Mouse (Mus musculus): Measurements from ENCODE around the gene Atp2b1. TPM values are rescaled to one million over a fixed set of nuclear protein-coding genes. Genes with fewer than 3 reads are reported as not detected.

Gene Atp2b1
- polyA plus RNA-seq, 1 experiment = 9.3 TPM

- DNase-seq (ENCODE audit: low read depth in 1 of 2, low spot score in 2 of 2) = no peak
- WGBS = 83% methylated on average over 4 of the region's 4 CpGs
- no peak overlapping the region for H3K4me3 ChIP-seq (ENCODE audit: extremely low read depth, insufficient read depth, insufficient read length)
- no peak overlapping the region for H3K27ac ChIP-seq (ENCODE audit: insufficient read depth, low read length)
- no peaks in the 10 kb centered on the region for H3K36me3 ChIP-seq (ENCODE audit: control insufficient read depth, insufficient read depth, low read length)
- H3K27me3 ChIP-seq (ENCODE audit: control insufficient read depth, insufficient read depth, low read length) = no peaks in the 10 kb centered on the region
- no peak for TF ChIP-seq CTCF (IDR thresholded peaks at IDR 0.05; ENCODE audit: extremely low read depth, insufficient read depth, insufficient read length, insufficient replicate concordance)
- TF ChIP-seq POLR2A (IDR thresholded peaks at IDR 0.05; ENCODE audit: low read depth, low read length) = no peak
- peaks cover 7% of the 10 kb centered on the region; the same call in 1 of the 2 replicates for H3K4me1 ChIP-seq (ENCODE audit: control insufficient read depth, insufficient read depth, insufficient read length)
Observed at GRCm38 (mm10) chr10:98958752-98959151, 44.5 kb downstream of the Atp2b1 start.

- Histone ChIP-seq H3K4me3 (ENCODE audit: extremely low read depth, insufficient read depth, insufficient read length) (no peak overlapping the region), H3K27me3 (ENCODE audit: control insufficient read depth, insufficient read depth, low read length) (no peaks in the 10 kb centered on the region), H3K36me3 (ENCODE audit: control insufficient read depth, insufficient read depth, low read length) (no peaks in the 10 kb centered on the region), H3K27ac (ENCODE audit: insufficient read depth, low read length) (no peak overlapping the region), H3K4me1 (ENCODE audit: control insufficient read depth, insufficient read depth, insufficient read length) (peaks cover 4% of the 10 kb centered on the region; the same call in 1 of the 2 replicates)
- TF ChIP-seq CTCF (IDR thresholded peaks at IDR 0.05; ENCODE audit: extremely low read depth, insufficient read depth, insufficient read length, insufficient replicate concordance) (no peak), POLR2A (IDR thresholded peaks at IDR 0.05; ENCODE audit: low read depth, low read length) (no peak)
- 81% methylated on average over 6 of the region's 6 CpGs for WGBS
- DNase-seq (ENCODE audit: low read depth in 1 of 2, low spot score in 2 of 2) = no peak
Observed at GRCm38 (mm10) chr10:98959385-98959784, 45.2 kb downstream of the Atp2b1 start.

- Histone ChIP-seq H3K27me3 (ENCODE audit: control insufficient read depth, insufficient read depth, low read length) (no peaks in the 10 kb centered on the region), H3K27ac (ENCODE audit: insufficient read depth, low read length) (no peak overlapping the region), H3K4me1 (ENCODE audit: control insufficient read depth, insufficient read depth, insufficient read length) (peaks cover 3% of the 10 kb centered on the region; the same call in 1 of the 2 replicates), H3K36me3 (ENCODE audit: control insufficient read depth, insufficient read depth, low read length) (no peaks in the 10 kb centered on the region), H3K4me3 (ENCODE audit: extremely low read depth, insufficient read depth, insufficient read length) (no peak overlapping the region)
- no peak for DNase-seq (ENCODE audit: low read depth in 1 of 2, low spot score in 2 of 2)
- TF ChIP-seq POLR2A (IDR thresholded peaks at IDR 0.05; ENCODE audit: low read depth, low read length) = no peak
- no peak for TF ChIP-seq CTCF (IDR thresholded peaks at IDR 0.05; ENCODE audit: extremely low read depth, insufficient read depth, insufficient read length, insufficient replicate concordance)
- 76% methylated on average over 5 of the region's 5 CpGs for WGBS
Observed at GRCm38 (mm10) chr10:98960911-98961310, 46.7 kb downstream of the Atp2b1 start.

GRCm38 (mm10) chr10:98962092-98962491, 47.9 kb downstream of the Atp2b1 start:
- DNase-seq (ENCODE audit: low read depth in 1 of 2, low spot score in 2 of 2) = no peak
- TF ChIP-seq CTCF (IDR thresholded peaks at IDR 0.05; ENCODE audit: extremely low read depth, insufficient read depth, insufficient read length, insufficient replicate concordance) (no peak), POLR2A (IDR thresholded peaks at IDR 0.05; ENCODE audit: low read depth, low read length) (no peak)
- H3K36me3 ChIP-seq (ENCODE audit: control insufficient read depth, insufficient read depth, low read length) = no peaks in the 10 kb centered on the region
- H3K27me3 ChIP-seq (ENCODE audit: control insufficient read depth, insufficient read depth, low read length) = no peaks in the 10 kb centered on the region
- H3K27ac ChIP-seq (ENCODE audit: insufficient read depth, low read length) = no peak overlapping the region
- 85% methylated on average over 8 of the region's 8 CpGs for WGBS
- H3K4me1 ChIP-seq (ENCODE audit: control insufficient read depth, insufficient read depth, insufficient read length) = peaks cover 3% of the 10 kb centered on the region; the same call in 1 of the 2 replicates
- H3K4me3 ChIP-seq (ENCODE audit: extremely low read depth, insufficient read depth, insufficient read length) = no peak overlapping the region

- peaks cover 4% of the 10 kb centered on the region; the same call in 1 of the 2 replicates for H3K36me3 ChIP-seq (ENCODE audit: control insufficient read depth, insufficient read depth, low read length)
- H3K27me3 ChIP-seq (ENCODE audit: control insufficient read depth, insufficient read depth, low read length) = no peaks in the 10 kb centered on the region
- peaks cover 4% of the 10 kb centered on the region; the same call in 1 of the 2 replicates for H3K4me1 ChIP-seq (ENCODE audit: control insufficient read depth, insufficient read depth, insufficient read length)
- no peak for TF ChIP-seq POLR2A (IDR thresholded peaks at IDR 0.05; ENCODE audit: low read depth, low read length)
- TF ChIP-seq CTCF (IDR thresholded peaks at IDR 0.05; ENCODE audit: extremely low read depth, insufficient read depth, insufficient read length, insufficient replicate concordance) = no peak
- H3K4me3 ChIP-seq (ENCODE audit: extremely low read depth, insufficient read depth, insufficient read length) = no peak overlapping the region
- DNase-seq (ENCODE audit: low read depth in 1 of 2, low spot score in 2 of 2) = no peak
- H3K27ac ChIP-seq (ENCODE audit: insufficient read depth, low read length) = no peak overlapping the region
- 43% methylated on average over 13 of the region's 13 CpGs for WGBS
Observed at GRCm38 (mm10) chr10:98966407-98967215, 52.4 kb downstream of the Atp2b1 start.

- Histone ChIP-seq H3K4me3 (ENCODE audit: extremely low read depth, insufficient read depth, insufficient read length) (no peak overlapping the region), H3K27ac (ENCODE audit: insufficient read depth, low read length) (no peak overlapping the region), H3K4me1 (ENCODE audit: control insufficient read depth, insufficient read depth, insufficient read length) (peaks cover 4% of the 10 kb centered on the region; the same call in 1 of the 2 replicates), H3K27me3 (ENCODE audit: control insufficient read depth, insufficient read depth, low read length) (no peaks in the 10 kb centered on the region), H3K36me3 (ENCODE audit: control insufficient read depth, insufficient read depth, low read length) (peaks cover 4% of the 10 kb centered on the region; the same call in 1 of the 2 replicates)
- DNase-seq (ENCODE audit: low read depth in 1 of 2, low spot score in 2 of 2) = no peak
- 94% methylated on average over 15 of the region's 15 CpGs for WGBS
- TF ChIP-seq POLR2A (IDR thresholded peaks at IDR 0.05; ENCODE audit: low read depth, low read length) (no peak), CTCF (IDR thresholded peaks at IDR 0.05; ENCODE audit: extremely low read depth, insufficient read depth, insufficient read length, insufficient replicate concordance) (no peak)
Observed at GRCm38 (mm10) chr10:98967240-98967891, 53.2 kb downstream of the Atp2b1 start.

Measured in spleen, adult 2 months (tissue).